Mouse (Mus musculus) layer of hippocampus, adult 11-12 months (tissue): Measurements from ENCODE around the gene Tradd.

Experiments used
- DNase-seq: peaks from one replicate; pipeline ENCODE4 v3.0.0; 2022; ENCODE audit warnings: low spot score

Tradd gene

GRCm38 (mm10) chr8:105264024-105264982, at the start of gene Tradd, which contains the start of gene Fbxl8:
Gene Tradd, minus strand, starts transcription at chr8:105264609.
Gene Fbxl8, plus strand, starts transcription at chr8:105264648.
- no peak for DNase-seq

GRCm38 (mm10) chr8:105313622-105314402, 49.4 kb upstream of the Tradd start:
- no peak for DNase-seq

- DNase-seq: no peak
These were observed 48.6 kb upstream of the Tradd start for GRCm38 (mm10) chr8:105312891-105313481.

- no peak for DNase-seq
These were observed 47.3 kb upstream of the Tradd start for GRCm38 (mm10) chr8:105311718-105312117.

GRCm38 (mm10) chr8:105310118-105310517, 45.7 kb upstream of the Tradd start:
- DNase-seq: no peak

- no peak for DNase-seq
These were observed 44.9 kb upstream of the Tradd start for GRCm38 (mm10) chr8:105309142-105309847.

- DNase-seq: no peak
These were observed 44.0 kb upstream of the Tradd start for GRCm38 (mm10) chr8:105308428-105308827.

- DNase-seq: no peak
These were observed 43.3 kb upstream of the Tradd start for GRCm38 (mm10) chr8:105307670-105308069.

GRCm38 (mm10) chr8:105306146-105306691, 41.8 kb upstream of the Tradd start:
- DNase-seq: no peak

- no peak for DNase-seq
These were observed 41.1 kb upstream of the Tradd start, which contains the start of gene Elmo3 for GRCm38 (mm10) chr8:105305211-105306145. Gene Elmo3, plus strand, starts transcription at chr8:105305601.

GRCm38 (mm10) chr8:105304325-105305210, 40.2 kb upstream of the Tradd start:
- no peak for DNase-seq

- DNase-seq: no peak
These were observed 39.5 kb upstream of the Tradd start for GRCm38 (mm10) chr8:105303874-105304273.

GRCm38 (mm10) chr8:105303396-105303795, 39.0 kb upstream of the Tradd start:
- no peak for DNase-seq

GRCm38 (mm10) chr8:105299962-105300361, 35.6 kb upstream of the Tradd start:
- no peak for DNase-seq

- DNase-seq: no peak
These were observed 34.2 kb upstream of the Tradd start for GRCm38 (mm10) chr8:105298351-105299252.

- DNase-seq: peak; percentile 93
These were observed 33.2 kb upstream of the Tradd start, which contains the start of gene E2f4 for GRCm38 (mm10) chr8:105297511-105298192. Gene E2f4, plus strand, starts transcription at chr8:105297663.

- DNase-seq: no peak
These were observed 31.6 kb upstream of the Tradd start, which contains the start of gene Exoc3l for GRCm38 (mm10) chr8:105295895-105296573. Gene Exoc3l, minus strand, starts transcription at chr8:105296101.
